Mouse (Mus musculus): ENCODE data around the gene Atp2a2. TPM values are rescaled to one million over a fixed set of nuclear protein-coding genes. Genes with fewer than 3 reads are reported as not detected.

The Atp2a2 gene
- polyA plus RNA-seq (2014; fragmentation: Illumina TruSeq; extraction: RNeasy Lipid Tissue Mini Kit (QIAGEN cat#74804); ENCODE audit: low read depth, low replicate concordance), result 210 TPM

GRCm38 (mm10) chr5:122502077-122502941 lies at the start of gene Atp2a2:
Gene Atp2a2, minus strand, starts transcription at chr5:122502225.

GRCm38 (mm10) chr5:122421271-122422068 lies 80.6 kb downstream of the Atp2a2 start, which contains the start of gene Anapc7:
Gene Anapc7, plus strand, starts transcription at chr5:122421693.

Other genes with a start within 250 kb of the Atp2a2 start
- 2.3 TPM for gene Tctn1, start 237.8 kb downstream of the Atp2a2 start, polyA plus RNA-seq (2014; fragmentation: Illumina TruSeq; extraction: RNeasy Lipid Tissue Mini Kit (QIAGEN cat#74804); ENCODE audit: low read depth, low replicate concordance)
- 80.2 TPM for gene Pptc7, start 217.9 kb downstream of the Atp2a2 start, polyA plus RNA-seq (2014; fragmentation: Illumina TruSeq; extraction: RNeasy Lipid Tissue Mini Kit (QIAGEN cat#74804); ENCODE audit: low read depth, low replicate concordance)
- 5.4 TPM for gene Rad9b, start 148.0 kb downstream of the Atp2a2 start, polyA plus RNA-seq (2014; fragmentation: Illumina TruSeq; extraction: RNeasy Lipid Tissue Mini Kit (QIAGEN cat#74804); ENCODE audit: low read depth, low replicate concordance)
- gene Vps29, start 147.9 kb downstream of the Atp2a2 start, polyA plus RNA-seq (2014; fragmentation: Illumina TruSeq; extraction: RNeasy Lipid Tissue Mini Kit (QIAGEN cat#74804); ENCODE audit: low read depth, low replicate concordance), result 230 TPM
- gene Gpn3, start 130.3 kb downstream of the Atp2a2 start, polyA plus RNA-seq (2014; fragmentation: Illumina TruSeq; extraction: RNeasy Lipid Tissue Mini Kit (QIAGEN cat#74804); ENCODE audit: low read depth, low replicate concordance), result 30.3 TPM
- gene Fam216a, start 129.9 kb downstream of the Atp2a2 start, polyA plus RNA-seq (2014; fragmentation: Illumina TruSeq; extraction: RNeasy Lipid Tissue Mini Kit (QIAGEN cat#74804); ENCODE audit: low read depth, low replicate concordance), result 16.1 TPM
- 184 TPM for gene Arpc3, start 110.3 kb downstream of the Atp2a2 start, polyA plus RNA-seq (2014; fragmentation: Illumina TruSeq; extraction: RNeasy Lipid Tissue Mini Kit (QIAGEN cat#74804); ENCODE audit: low read depth, low replicate concordance)
- gene Anapc7, start 80.5 kb downstream of the Atp2a2 start, polyA plus RNA-seq (2014; fragmentation: Illumina TruSeq; extraction: RNeasy Lipid Tissue Mini Kit (QIAGEN cat#74804); ENCODE audit: low read depth, low replicate concordance), result 9.9 TPM
- gene Ift81, start 112.3 kb upstream of the Atp2a2 start, polyA plus RNA-seq (2014; fragmentation: Illumina TruSeq; extraction: RNeasy Lipid Tissue Mini Kit (QIAGEN cat#74804); ENCODE audit: low read depth, low replicate concordance), result 42.6 TPM
- gene P2rx7, start 141.7 kb upstream of the Atp2a2 start, polyA plus RNA-seq (2014; fragmentation: Illumina TruSeq; extraction: RNeasy Lipid Tissue Mini Kit (QIAGEN cat#74804); ENCODE audit: low read depth, low replicate concordance), result 1.7 TPM
- gene P2rx4, start 205.3 kb upstream of the Atp2a2 start, polyA plus RNA-seq (2014; fragmentation: Illumina TruSeq; extraction: RNeasy Lipid Tissue Mini Kit (QIAGEN cat#74804); ENCODE audit: low read depth, low replicate concordance), result 9.4 TPM

Measured in adrenal gland, adult 10 weeks (tissue).